Mouse (Mus musculus) limb, embryonic 13.5 days (tissue): ENCODE results near the gene Kcnj14. TPM values are rescaled to one million over a fixed set of nuclear protein-coding genes. Genes with fewer than 3 reads are reported as not detected.

Experiments used
- ATAC-seq: fragments of 200-750 bp; cut with Nextera tagmentation; 2 replicates; pipeline ENCODE4 v1.8.0; 2017; ENCODE audit warnings: low read depth, moderate number of reproducible peaks, moderate TSS enrichment; ENCODE audit not compliant: low FRiP score
- H3K27ac ChIP-seq: fragments of 300-500 bp; sonication (generic); 2 replicates; pipeline ENCODE4 v1.5.1; 2015; ENCODE audit warnings: inconsistent platforms, mild to moderate bottlenecking, moderate library complexity
- H3K27me3 ChIP-seq: fragments of 300-500 bp; sonication (generic); 2 replicates; pipeline ENCODE4 v1.6.1; 2015; ENCODE audit warnings: mild to moderate bottlenecking, inconsistent platforms
- H3K36me3 ChIP-seq: fragments of 300-500 bp; sonication (generic); 2 replicates; pipeline ENCODE4 v1.6.1; 2015; ENCODE audit warnings: inconsistent platforms, mild to moderate bottlenecking, moderate library complexity
- H3K4me1 ChIP-seq: fragments of 300-500 bp; sonication (generic); 2 replicates; pipeline ENCODE4 v1.6.1; 2015; ENCODE audit warnings: inconsistent platforms
- H3K4me2 ChIP-seq: fragments of 300-500 bp; sonication (generic); replicated peaks from 2 replicates; pipeline ENCODE4 v1.6.1; 2015; ENCODE audit warnings: inconsistent platforms, mild to moderate bottlenecking, moderate library complexity
- H3K4me3 ChIP-seq: fragments of 300-500 bp; sonication (generic); 2 replicates; pipeline ENCODE4 v1.5.1; 2015; ENCODE audit warnings: moderate library complexity, mild to moderate bottlenecking, inconsistent platforms
- H3K9ac ChIP-seq: fragments of 300-500 bp; sonication (generic); 2 replicates; pipeline ENCODE4 v1.6.1; 2015; ENCODE audit warnings: mild to moderate bottlenecking, inconsistent platforms
- H3K9me3 ChIP-seq: fragments of 300-500 bp; sonication (generic); 2 replicates; pipeline ENCODE4 v1.6.1; 2016; ENCODE audit warnings: inconsistent platforms
- WGBS: fragments of 180-500 bp; shearing (Covaris S2); methylation state at CpG from one replicate; pipeline ENCODE4 v1.1.7; 2015; 5-methylcytosine and 5-hydroxymethylcytosine counted together
- polyA plus RNA-seq: library from polyadenylated mRNA; unstranded; fragments of >200 nt; fragmentation: Nextera tagmentation; extraction: Ambion mirVana; gene quantifications from 2 replicates; pipeline ENCODE4 v1.2.1, GENCODE M21; 2015

Gene Kcnj14
- 2.1 TPM in 2 replicates for polyA plus RNA-seq

DNA sequence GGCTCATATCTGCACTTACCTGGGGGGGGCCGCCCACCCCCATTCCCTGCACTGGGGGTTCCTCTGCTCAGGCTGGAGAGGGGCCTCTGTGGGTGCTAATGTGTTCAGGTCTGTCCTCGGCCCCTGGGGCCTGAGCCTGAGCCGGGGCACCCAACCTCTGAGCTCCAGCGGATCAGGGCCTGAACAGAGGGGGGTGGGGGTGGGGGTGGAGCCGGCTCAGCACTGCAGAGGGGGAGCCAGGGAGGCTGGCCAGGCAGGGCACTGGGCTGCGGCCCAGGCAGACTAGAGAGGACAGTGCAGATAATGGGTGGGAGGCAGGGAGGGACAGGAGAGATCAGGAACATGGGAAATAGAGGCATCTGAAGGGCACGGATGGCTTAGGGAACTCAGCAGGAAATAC, at the start of gene Kcnj14:
Gene Kcnj14, minus strand, starts transcription at position 185 of the 400 bp plus-strand sequence.
- WGBS: 72% methylated on average over 7 of the region's 7 CpGs
- Histone ChIP-seq H3K9ac (no peak within 1 kb of the TSS), H3K4me2 (no peak within 1 kb of the TSS), H3K27ac (no peak within 1 kb of the TSS), H3K4me1 (peaks cover 3% of the 10 kb centered on the region), H3K9me3 (no peaks in the 10 kb centered on the region), H3K4me3 (no peak within 1 kb of the TSS), H3K27me3 (peaks cover 8% of the 10 kb centered on the region), H3K36me3 (peaks cover 68% of the 10 kb centered on the region)
- no peak for ATAC-seq

DNA sequence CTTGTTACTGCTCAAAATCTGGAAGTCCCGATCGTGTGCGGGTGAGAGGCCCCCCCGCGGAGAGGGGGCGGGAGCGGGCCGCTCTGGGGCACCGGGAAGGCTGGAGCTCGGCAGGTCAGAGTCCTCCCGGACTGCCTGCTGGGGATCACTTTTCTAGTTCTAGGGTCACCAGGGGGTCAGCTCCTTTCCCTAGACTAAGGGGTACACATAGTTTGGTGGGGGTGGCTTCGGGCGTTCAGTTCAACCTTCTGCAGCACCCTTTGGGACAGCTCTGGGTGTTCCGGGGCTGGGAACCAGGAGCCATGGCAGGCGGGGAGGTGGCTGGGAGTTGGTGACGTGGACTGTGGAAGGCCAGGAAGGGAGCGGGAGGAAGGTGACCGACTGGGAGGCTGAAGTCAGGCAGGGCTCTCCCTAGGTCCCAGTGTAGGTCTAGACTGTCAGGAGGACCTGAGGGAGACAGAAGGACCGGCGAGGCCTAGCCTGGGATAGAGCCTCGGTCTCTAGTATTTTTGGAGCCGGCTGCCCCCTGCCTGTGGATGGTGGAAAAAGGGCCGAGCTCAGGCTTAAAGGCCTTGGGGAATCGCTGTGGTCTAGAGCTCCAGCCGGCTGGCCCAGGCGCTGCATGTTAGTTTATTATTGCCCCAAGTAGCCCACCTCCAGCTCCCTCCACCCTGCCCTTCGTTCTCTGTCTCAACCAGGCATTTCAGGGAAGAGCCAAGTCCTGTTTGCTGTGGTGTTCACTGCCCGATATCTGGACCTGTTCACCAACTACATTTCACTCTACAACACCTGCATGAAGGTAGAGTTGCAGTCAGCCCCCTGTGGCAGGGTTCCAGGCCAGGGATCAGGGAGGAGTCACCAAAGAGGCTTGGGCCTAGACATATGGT, 48.7 kb upstream of the Kcnj14 start:
- peaks cover 39% of the 10 kb centered on the region for H3K27me3 ChIP-seq
- H3K4me3 ChIP-seq: peak overlapping the region; percentile 87
- 2% methylated on average over 28 of the region's 28 CpGs for WGBS
- peaks cover 38% of the 10 kb centered on the region for H3K4me1 ChIP-seq
- no peaks in the 10 kb centered on the region for H3K9me3 ChIP-seq
- peak overlapping the region; percentile 98 for H3K9ac ChIP-seq
- peak; percentile 46 for ATAC-seq
- H3K36me3 ChIP-seq: peaks cover 42% of the 10 kb centered on the region
- peak overlapping the region; percentile 88 for H3K4me2 ChIP-seq
- H3K27ac ChIP-seq: peak overlapping the region; percentile 94

DNA sequence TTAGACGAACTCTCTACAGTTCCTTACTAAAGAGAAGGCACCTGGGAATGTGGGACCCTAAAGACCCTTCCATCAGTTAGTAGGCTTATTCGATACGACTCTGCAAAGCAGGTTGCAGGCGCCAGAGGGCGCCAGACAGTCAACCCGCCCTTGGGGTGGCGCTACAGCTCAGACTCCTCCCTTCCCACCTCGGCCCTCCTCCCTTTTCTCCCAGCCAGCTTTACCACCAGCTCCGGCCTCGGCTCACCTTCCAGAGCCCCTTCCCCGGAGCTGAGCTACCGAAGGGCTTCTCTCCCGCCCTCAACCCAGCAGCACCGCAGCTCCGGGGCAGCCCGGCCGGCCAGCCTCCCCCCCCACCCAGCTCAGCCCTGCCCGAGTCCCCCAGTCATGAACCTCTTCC, 48.0 kb upstream of the Kcnj14 start, which contains the start of gene Kdelr1:
Gene Kdelr1, plus strand, starts transcription at position 149 of the 400 bp plus-strand sequence.
- peak within 1 kb of the TSS; percentile 94 for H3K27ac ChIP-seq
- peak within 1 kb of the TSS; percentile 88 for H3K4me2 ChIP-seq
- under 1% methylated on average over 17 of the region's 18 CpGs for WGBS
- peak within 1 kb of the TSS; percentile 98 for H3K9ac ChIP-seq
- peaks cover 45% of the 10 kb centered on the region for H3K4me1 ChIP-seq
- peak within 1 kb of the TSS; percentile 87 for H3K4me3 ChIP-seq
- H3K36me3 ChIP-seq: peaks cover 36% of the 10 kb centered on the region
- H3K9me3 ChIP-seq: no peaks in the 10 kb centered on the region
- H3K27me3 ChIP-seq: peaks cover 46% of the 10 kb centered on the region
- ATAC-seq: peak; percentile 81

DNA sequence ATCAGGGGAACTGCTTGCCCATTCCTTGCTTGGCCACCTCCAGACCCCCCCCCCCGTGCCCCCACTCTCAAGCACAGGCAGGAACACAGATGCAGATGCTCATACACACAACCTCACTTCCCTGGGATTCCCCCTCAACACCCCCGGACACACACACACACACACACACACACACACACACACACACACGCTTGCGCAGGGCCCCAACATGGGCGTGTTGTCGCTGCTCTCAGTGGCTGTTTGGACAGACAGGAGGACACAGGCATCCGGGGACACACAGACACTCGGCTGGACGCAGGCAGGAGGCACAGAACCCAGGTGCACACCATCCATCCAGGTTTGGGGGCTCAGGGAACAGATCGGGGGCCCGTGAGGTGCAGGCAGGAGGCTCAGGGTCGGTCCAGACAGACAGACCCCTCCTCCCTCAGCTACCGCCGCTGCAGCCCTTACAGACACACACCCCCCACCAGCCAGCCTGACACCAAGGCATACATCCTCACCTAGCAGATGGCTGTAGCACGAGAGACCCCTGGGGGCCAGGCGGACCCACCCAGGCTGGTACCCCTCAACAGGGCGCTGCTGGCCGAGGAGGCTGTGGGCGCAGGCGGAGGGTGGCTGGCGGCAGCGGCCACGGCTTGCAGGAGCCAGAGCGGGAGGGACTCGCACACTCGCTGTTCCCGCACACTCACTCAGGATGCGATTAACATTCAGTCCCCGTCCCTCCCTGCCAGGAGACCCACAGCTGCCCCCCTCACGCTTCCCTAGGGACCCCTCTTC, 45.9 kb upstream of the Kcnj14 start:
- peak overlapping the region; percentile 38 for H3K4me3 ChIP-seq
- whole genome bisulfite sequencing: 1% methylated on average over 30 of the region's 30 CpGs
- H3K9ac ChIP-seq: peak overlapping the region; percentile 68
- no peaks in the 10 kb centered on the region for H3K9me3 ChIP-seq
- peak overlapping the region; percentile 68 for H3K4me2 ChIP-seq
- H3K27ac ChIP-seq: no peak overlapping the region
- peaks cover 53% of the 10 kb centered on the region for H3K4me1 ChIP-seq
- peaks cover 14% of the 10 kb centered on the region for H3K36me3 ChIP-seq
- H3K27me3 ChIP-seq: peaks cover 56% of the 10 kb centered on the region
- ATAC-seq: no peak

DNA sequence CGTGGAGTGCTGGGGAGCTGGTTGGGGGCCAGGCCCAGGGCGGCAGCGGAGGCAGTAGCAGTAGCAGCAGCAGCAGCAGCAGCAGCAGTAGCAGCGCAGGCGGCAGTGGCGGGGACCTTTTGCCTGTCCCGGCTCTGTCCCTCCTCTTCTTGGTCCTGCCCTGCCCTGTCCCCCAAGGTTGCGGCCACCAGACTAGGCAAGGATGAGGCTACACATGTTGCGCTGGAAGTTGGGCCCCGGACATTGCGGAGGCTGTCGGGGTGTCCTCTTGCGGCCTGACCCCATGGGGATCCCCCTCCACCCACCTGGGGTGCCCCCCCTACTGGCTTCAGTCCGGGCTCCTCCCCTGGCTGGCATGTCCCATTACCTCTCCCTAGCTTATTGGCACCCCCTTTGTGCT, 45.2 kb upstream of the Kcnj14 start:
- peak overlapping the region; percentile 68 for H3K4me2 ChIP-seq
- 4% methylated on average over 11 of the region's 14 CpGs for WGBS
- no peaks in the 10 kb centered on the region for H3K9me3 ChIP-seq
- no peak for ATAC-seq
- no peak overlapping the region for H3K27ac ChIP-seq
- peaks cover 8% of the 10 kb centered on the region for H3K36me3 ChIP-seq
- H3K9ac ChIP-seq: peak overlapping the region; percentile 68
- H3K27me3 ChIP-seq: peaks cover 56% of the 10 kb centered on the region
- H3K4me1 ChIP-seq: peaks cover 49% of the 10 kb centered on the region
- H3K4me3 ChIP-seq: peak overlapping the region; percentile 38

DNA sequence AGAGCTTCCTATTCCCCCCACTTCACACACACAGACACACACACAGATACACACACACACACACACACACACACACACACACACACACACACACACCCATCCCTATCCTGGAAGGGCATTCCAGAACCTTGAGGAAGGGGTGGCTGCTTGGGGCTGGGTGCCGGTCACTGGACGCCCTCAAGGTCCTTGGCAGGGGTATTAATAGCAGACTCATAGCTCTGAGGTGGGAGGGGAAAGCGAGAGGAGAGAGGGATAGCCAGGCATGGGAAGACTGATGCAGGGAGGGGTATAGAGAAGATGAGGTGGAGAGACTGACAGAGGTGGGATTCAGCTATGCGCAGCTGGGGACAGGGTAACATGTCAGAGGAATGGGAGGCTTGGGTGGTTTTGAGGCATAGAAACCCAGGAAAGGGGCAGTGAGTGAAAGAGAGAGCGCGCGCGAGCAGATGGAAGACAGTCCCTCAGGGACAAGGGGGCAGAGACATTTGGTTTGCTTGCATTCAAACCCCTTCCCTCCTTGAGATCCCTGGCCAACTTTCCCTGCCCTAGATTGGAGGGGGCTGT, 44.6 kb upstream of the Kcnj14 start:
- peak overlapping the region; percentile 68 for H3K9ac ChIP-seq
- no peaks in the 10 kb centered on the region for H3K9me3 ChIP-seq
- H3K27me3 ChIP-seq: peaks cover 56% of the 10 kb centered on the region
- H3K36me3 ChIP-seq: peaks cover 2% of the 10 kb centered on the region
- no peak for ATAC-seq
- peaks cover 43% of the 10 kb centered on the region for H3K4me1 ChIP-seq
- peak overlapping the region; percentile 68 for H3K4me2 ChIP-seq
- WGBS: 10% methylated on average over 8 of the region's 8 CpGs
- H3K27ac ChIP-seq: no peak overlapping the region
- peak overlapping the region; percentile 38 for H3K4me3 ChIP-seq

DNA sequence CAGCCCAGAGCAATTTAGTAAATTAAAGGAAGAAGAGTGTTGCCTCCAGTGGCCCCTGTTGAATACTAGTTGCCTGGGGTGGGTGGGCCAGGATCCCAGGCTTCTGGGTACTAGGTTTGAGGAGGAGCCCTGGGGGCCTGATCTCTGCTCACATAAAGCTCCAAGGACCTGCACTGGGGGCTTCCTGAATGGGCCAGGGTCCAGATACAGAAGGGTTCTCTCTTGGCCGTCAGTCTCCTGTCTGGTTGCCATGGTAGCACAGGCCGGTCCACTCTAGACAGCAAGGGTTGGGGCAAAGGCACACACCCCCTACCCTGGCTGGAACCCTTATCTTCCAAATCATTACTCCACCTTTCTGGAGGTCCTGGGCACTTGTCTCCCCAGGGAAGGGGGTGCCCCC, 43.3 kb upstream of the Kcnj14 start:
- no peak for ATAC-seq
- no peak overlapping the region for H3K27ac ChIP-seq
- peaks cover 36% of the 10 kb centered on the region for H3K4me1 ChIP-seq
- peak overlapping the region; percentile 76 for H3K4me2 ChIP-seq
- no peaks in the 10 kb centered on the region for H3K9me3 ChIP-seq
- H3K27me3 ChIP-seq: peaks cover 64% of the 10 kb centered on the region
- 23% methylated on average over 2 of the region's 2 CpGs for WGBS
- no peaks in the 10 kb centered on the region for H3K36me3 ChIP-seq
- no peak overlapping the region for H3K9ac ChIP-seq
- H3K4me3 ChIP-seq: no peak overlapping the region; the same call in 1 of the 2 replicates

DNA sequence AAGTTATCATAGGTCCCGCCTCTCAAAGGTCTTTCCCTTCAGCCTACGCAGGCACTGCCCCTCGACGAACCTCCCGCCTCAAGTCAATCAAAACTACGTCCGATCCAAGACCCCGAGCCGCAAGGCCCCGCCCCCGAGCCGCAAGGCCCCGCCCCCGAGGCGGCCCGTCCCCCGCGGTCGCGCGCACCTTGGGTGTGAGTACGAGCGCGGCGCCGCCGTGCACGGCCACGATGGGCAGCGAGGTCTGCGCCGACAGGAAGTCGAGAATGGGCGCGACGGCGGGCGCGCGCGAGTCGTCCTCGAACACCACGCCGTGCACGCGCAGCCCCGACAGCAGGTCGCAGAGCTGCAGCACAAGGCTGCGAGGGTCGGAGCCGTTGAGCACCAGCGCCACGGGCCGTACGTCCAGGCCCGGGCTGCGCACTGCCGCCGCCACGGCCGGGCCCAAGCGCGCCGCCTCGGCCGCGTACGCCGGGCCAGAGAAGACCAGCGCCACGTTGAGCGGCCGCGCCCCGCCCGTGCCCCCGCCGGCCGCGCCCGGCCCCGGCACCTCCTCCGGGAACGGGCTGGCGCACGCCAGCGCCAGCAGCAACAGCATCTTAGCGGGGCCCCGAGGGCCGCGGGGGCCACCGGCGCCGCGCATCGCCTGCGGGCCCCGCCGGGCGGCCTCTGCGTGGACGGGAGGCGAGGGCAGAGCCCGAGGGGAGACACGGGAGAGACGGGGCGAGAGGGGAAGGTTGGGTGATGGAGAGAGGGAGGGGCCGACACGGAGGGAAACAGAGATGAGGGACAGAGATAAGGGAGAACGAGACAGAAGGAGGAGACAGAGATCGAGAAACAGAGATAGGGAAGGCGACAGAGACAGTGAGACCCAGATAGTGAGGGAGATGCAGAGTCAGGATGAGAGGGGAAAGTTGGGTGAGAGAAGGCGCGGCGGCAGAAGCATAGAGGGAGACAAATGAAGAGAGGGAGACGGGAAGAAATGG, 41.6 kb upstream of the Kcnj14 start:
- WGBS: 1% methylated on average over 112 of the region's 117 CpGs
- H3K36me3 ChIP-seq: no peaks in the 10 kb centered on the region
- peak overlapping the region; percentile 76 for H3K4me2 ChIP-seq
- ATAC-seq: peak; percentile 75
- peaks cover 68% of the 10 kb centered on the region for H3K27me3 ChIP-seq
- peak overlapping the region; percentile 91 for H3K9ac ChIP-seq
- H3K27ac ChIP-seq: peak overlapping the region; percentile 55
- peak overlapping the region; percentile 74 for H3K4me3 ChIP-seq
- no peaks in the 10 kb centered on the region for H3K9me3 ChIP-seq
- peaks cover 36% of the 10 kb centered on the region for H3K4me1 ChIP-seq

DNA sequence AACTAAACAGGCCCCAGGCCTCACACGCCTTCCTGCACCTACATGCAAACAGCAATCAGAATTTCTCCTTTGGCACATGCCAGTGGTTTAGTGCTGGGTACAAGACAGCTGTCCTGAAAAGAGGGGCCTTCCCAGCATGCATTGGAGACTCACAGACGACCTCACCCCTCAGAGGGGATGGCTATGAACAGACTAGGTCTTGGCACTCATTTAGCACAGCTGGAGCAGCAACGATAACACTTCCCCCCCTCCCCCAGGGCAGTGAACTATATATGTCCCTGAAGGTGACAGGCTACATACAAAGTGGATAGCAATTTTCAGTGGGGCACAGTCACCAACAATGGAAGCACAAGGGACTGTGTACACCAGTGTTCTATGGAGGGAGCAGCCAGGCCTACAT, 39.9 kb upstream of the Kcnj14 start:
- ATAC-seq: no peak
- 55% methylated on average over 3 of the region's 3 CpGs for WGBS

DNA sequence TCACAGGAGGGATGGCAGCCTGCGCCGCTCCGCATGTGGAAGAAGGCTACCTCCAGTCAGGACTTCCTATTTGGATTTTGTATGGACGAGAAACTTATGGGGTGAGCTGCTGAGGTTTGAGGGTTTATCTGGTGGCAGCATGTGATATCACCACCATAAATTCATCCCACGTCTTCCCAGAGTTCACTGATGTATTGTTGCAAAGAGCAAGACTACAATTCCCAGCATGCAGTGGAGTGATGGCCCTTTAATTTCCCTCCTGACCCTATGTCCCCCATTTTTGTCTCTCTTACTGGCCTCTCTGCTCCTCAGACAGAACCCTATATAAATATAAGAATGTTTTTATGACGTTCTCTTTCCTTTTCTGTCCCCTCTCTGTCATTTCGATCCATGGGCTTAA, 38.2 kb upstream of the Kcnj14 start:
- WGBS: 85% methylated on average over 7 of the region's 7 CpGs
- Histone ChIP-seq H3K4me3 (no peak overlapping the region), H3K27ac (no peak overlapping the region), H3K9me3 (no peaks in the 10 kb centered on the region), H3K4me2 (no peak overlapping the region), H3K4me1 (peaks cover 13% of the 10 kb centered on the region), H3K9ac (no peak overlapping the region), H3K36me3 (no peaks in the 10 kb centered on the region), H3K27me3 (peaks cover 63% of the 10 kb centered on the region)
- no peak for ATAC-seq

More for the DNA sequence above, 39.9 kb upstream of the Kcnj14 start:
- Histone ChIP-seq H3K9ac (no peak overlapping the region), H3K9me3 (no peaks in the 10 kb centered on the region), H3K27ac (no peak overlapping the region), H3K4me3 (no peak overlapping the region), H3K27me3 (peaks cover 65% of the 10 kb centered on the region), H3K4me1 (peaks cover 21% of the 10 kb centered on the region), H3K4me2 (no peak overlapping the region), H3K36me3 (no peaks in the 10 kb centered on the region)

DNA sequence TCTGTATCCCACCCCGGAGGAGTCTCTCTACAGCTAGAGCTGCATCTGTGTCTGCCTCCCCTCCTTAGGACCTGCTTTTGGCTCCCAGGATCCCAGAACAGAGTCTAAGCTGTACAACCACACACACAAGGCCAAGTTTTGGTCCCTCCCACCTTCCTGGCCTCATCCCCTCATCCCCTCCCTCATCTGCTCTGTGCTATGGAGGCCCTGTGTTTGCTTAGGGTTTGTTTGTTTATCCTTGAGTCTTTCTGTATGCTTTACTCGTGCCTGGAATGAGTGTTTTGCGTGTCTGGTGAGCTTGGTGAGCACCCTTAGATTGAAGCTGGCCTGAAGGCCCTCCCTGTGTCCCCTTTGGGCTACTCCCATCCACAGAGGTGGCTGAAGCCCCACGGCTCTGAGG, 34.4 kb upstream of the Kcnj14 start:
- no peak overlapping the region for H3K4me3 ChIP-seq
- peaks cover 75% of the 10 kb centered on the region for H3K27me3 ChIP-seq
- no peaks in the 10 kb centered on the region for H3K36me3 ChIP-seq
- no peak overlapping the region for H3K4me2 ChIP-seq
- no peak for ATAC-seq
- H3K9ac ChIP-seq: no peak overlapping the region
- H3K9me3 ChIP-seq: no peaks in the 10 kb centered on the region
- 51% methylated on average over 4 of the region's 4 CpGs for WGBS
- H3K4me1 ChIP-seq: peaks cover 16% of the 10 kb centered on the region
- H3K27ac ChIP-seq: no peak overlapping the region
